Mouse (Mus musculus): Measurements from ENCODE around the gene Ccndbp1.
"Not testable (repeated sequence)": the region's sequence is repeated elsewhere in the genome, so short reads cannot be mapped to it uniquely, and the experiment has no call there.

Ccndbp1 gene

GRCm38 (mm10) chr2:121003586-121003985 lies 4.6 kb upstream of the Ccndbp1 start:
- DNase-seq (ENCODE audit: low spot score in 2 of 2) = no peak

GRCm38 (mm10) chr2:121004018-121004811 lies 4.0 kb upstream of the Ccndbp1 start:
- no peak for DNase-seq (ENCODE audit: low spot score in 2 of 2)

GRCm38 (mm10) chr2:121006986-121007385 lies 1.2 kb upstream of the Ccndbp1 start:
- DNase-seq (ENCODE audit: low spot score in 2 of 2) = no peak

GRCm38 (mm10) chr2:121008664-121009007 lies 433 bp downstream of the Ccndbp1 start:
- DNase-seq (ENCODE audit: low spot score in 2 of 2) = no peak

GRCm38 (mm10) chr2:121009071-121009677 lies 971 bp downstream of the Ccndbp1 start:
- DNase-seq (ENCODE audit: low spot score in 2 of 2) = no peak

- no peak for DNase-seq (ENCODE audit: low spot score in 2 of 2)
Observed at GRCm38 (mm10) chr2:121012676-121013075, 4.5 kb downstream of the Ccndbp1 start.

- no peak for DNase-seq (ENCODE audit: low spot score in 2 of 2)
Observed at GRCm38 (mm10) chr2:121015507-121015906, 7.3 kb downstream of the Ccndbp1 start.

GRCm38 (mm10) chr2:121016226-121016625 lies 8.0 kb downstream of the Ccndbp1 start:
- DNase-seq (ENCODE audit: low spot score in 2 of 2) = no peak

GRCm38 (mm10) chr2:121017151-121017550 lies 8.9 kb downstream of the Ccndbp1 start:
- DNase-seq (ENCODE audit: low spot score in 2 of 2) = no peak

GRCm38 (mm10) chr2:121022918-121023317 lies 14.7 kb downstream of the Ccndbp1 start:
- no peak for DNase-seq (ENCODE audit: low spot score in 2 of 2)

- peak; percentile 40 to 58 for DNase-seq (ENCODE audit: low spot score in 2 of 2)
Observed at GRCm38 (mm10) chr2:121036733-121037341, 28.6 kb downstream of the Ccndbp1 start, which contains the start of gene Epb42. Epb42 (minus strand) TSS chr2:121037072.

- not testable (repeated sequence) for DNase-seq (ENCODE audit: low spot score in 2 of 2)
Observed at GRCm38 (mm10) chr2:121038851-121039250, 30.6 kb downstream of the Ccndbp1 start.

- DNase-seq (ENCODE audit: low spot score in 2 of 2) = no peak
Observed at GRCm38 (mm10) chr2:121039382-121039781, 31.2 kb downstream of the Ccndbp1 start.

- peak in 1 of 2 experiments; percentile 32 for DNase-seq (ENCODE audit: low spot score in 2 of 2)
Observed at GRCm38 (mm10) chr2:121041098-121041497, 32.9 kb downstream of the Ccndbp1 start.

GRCm38 (mm10) chr2:121045653-121046052 lies 37.5 kb downstream of the Ccndbp1 start:
- no peak for DNase-seq (ENCODE audit: low spot score in 2 of 2)

GRCm38 (mm10) chr2:121052176-121052575 lies 44.0 kb downstream of the Ccndbp1 start:
- DNase-seq (ENCODE audit: low spot score in 2 of 2) = no peak

GRCm38 (mm10) chr2:121054060-121054459 lies 45.9 kb downstream of the Ccndbp1 start:
- no peak for DNase-seq (ENCODE audit: low spot score in 2 of 2)

- peak in 1 of 2 experiments; percentile 10 for DNase-seq (ENCODE audit: low spot score in 2 of 2)
Observed at GRCm38 (mm10) chr2:121055915-121056314, 47.7 kb downstream of the Ccndbp1 start.

GRCm38 (mm10) chr2:121057997-121058396 lies 49.8 kb downstream of the Ccndbp1 start:
- DNase-seq (ENCODE audit: low spot score in 2 of 2) = no peak

GRCm38 (mm10) chr2:121061315-121061714 lies 53.1 kb downstream of the Ccndbp1 start:
- DNase-seq (ENCODE audit: low spot score in 2 of 2) = no peak

Data from spleen, postnatal 14 days (tissue).